Mouse (Mus musculus) bone marrow macrophage, adult 2 months (primary cell): ENCODE measurements around the gene Olfr1393.

Experiments
- CTCF ChIP-seq: IDR thresholded peaks from 2 replicates; pipeline ENCODE4 v1.5.1; 2012; ENCODE audit warnings: low read depth, mild to moderate bottlenecking, low read length, moderate library complexity
- POLR2A ChIP-seq: IDR thresholded peaks from 2 replicates; pipeline ENCODE4 v1.6.1; 2012; ENCODE audit warnings: mild to moderate bottlenecking, low read depth, low read length, borderline replicate concordance

DNA sequence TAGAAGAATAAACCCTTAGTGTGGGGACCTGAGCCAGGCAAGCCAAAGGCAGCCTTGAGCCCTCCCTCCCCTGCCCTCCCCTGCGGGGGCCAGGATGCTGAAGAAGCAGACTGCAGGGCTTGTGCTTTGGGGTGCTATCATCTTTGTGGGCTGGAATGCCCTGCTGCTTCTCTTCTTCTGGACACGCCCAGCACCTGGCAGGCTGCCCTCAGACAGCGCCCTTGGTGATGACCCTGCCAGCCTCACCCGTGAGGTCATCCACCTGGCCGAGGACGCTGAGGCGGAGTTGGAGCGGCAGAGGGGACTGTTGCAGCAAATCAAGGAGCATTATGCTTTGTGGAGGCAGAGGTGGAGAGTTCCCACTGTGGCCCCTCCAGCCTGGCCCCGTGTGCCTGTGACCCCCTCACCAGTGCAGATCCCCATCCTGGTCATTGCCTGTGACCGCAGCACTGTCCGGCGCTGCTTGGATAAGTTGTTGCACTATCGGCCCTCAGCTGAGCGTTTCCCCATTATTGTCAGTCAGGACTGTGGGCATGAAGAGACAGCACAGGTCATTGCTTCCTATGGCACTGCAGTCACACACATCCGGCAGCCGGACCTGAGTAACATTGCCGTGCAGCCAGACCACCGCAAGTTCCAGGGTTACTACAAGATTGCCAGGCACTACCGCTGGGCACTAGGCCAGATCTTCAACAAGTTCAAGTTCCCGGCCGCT, 17.3 kb upstream of the Olfr1393 start:
- no peak for TF ChIP-seq CTCF
- no peak for TF ChIP-seq POLR2A
